Mouse (Mus musculus): ENCODE measurements at regions not wholly inside any gene's neighbourhood (a gene's known extent, or its start where the extent isn't known, plus 50 kb on each side); places are given as distances from the start of the nearest gene placed in this dataset.

GRCm38 (mm10) chrX:11840319-11841035 is 319.7 kb downstream of the Bcor start:
- Histone ChIP-seq H3K27ac (no peak overlapping the region), H3K4me3 (no peak overlapping the region)
- intact Hi-C loops (cut with DNase I), result no loop called here
- no peak for TF ChIP-seq CTCF (IDR thresholded peaks at IDR 0.05)
- no peak for DNase-seq (ENCODE audit: extremely low spot score in 1 of 2, low spot score in 2 of 2)

- Histone ChIP-seq H3K27ac (no peak overlapping the region), H3K4me3 (no peak overlapping the region)
- intact Hi-C loops (cut with DNase I), result no loop called here
- DNase-seq (ENCODE audit: extremely low spot score in 1 of 2, low spot score in 2 of 2), result no peak
- no peak for TF ChIP-seq CTCF (IDR thresholded peaks at IDR 0.05)
Measured at GRCm38 (mm10) chrX:11845566-11845965, 314.6 kb downstream of the Bcor start.

- intact Hi-C loops (cut with DNase I), result no loop called here
- no peak for TF ChIP-seq CTCF (IDR thresholded peaks at IDR 0.05)
- no peak overlapping the region for H3K4me3 ChIP-seq
- DNase-seq (ENCODE audit: extremely low spot score in 1 of 2, low spot score in 2 of 2), result no peak
- H3K27ac ChIP-seq, result no peak overlapping the region
Measured at GRCm38 (mm10) chrX:11855910-11856309, 304.2 kb downstream of the Bcor start.

- intact Hi-C loops (cut with DNase I), result no loop called here
- TF ChIP-seq CTCF (IDR thresholded peaks at IDR 0.05), result peak; percentile 36
- no peak overlapping the region for H3K4me3 ChIP-seq
- no peak for DNase-seq (ENCODE audit: extremely low spot score in 1 of 2, low spot score in 2 of 2)
- no peak overlapping the region for H3K27ac ChIP-seq
Measured at GRCm38 (mm10) chrX:11859396-11859795, 300.8 kb downstream of the Bcor start.

- Histone ChIP-seq H3K27ac (no peak overlapping the region), H3K4me3 (no peak overlapping the region)
- no peak for DNase-seq (ENCODE audit: extremely low spot score in 1 of 2, low spot score in 2 of 2)
- no peak for TF ChIP-seq CTCF (IDR thresholded peaks at IDR 0.05)
- intact Hi-C loops (cut with DNase I), result no loop called here
Measured at GRCm38 (mm10) chrX:11861119-11861708, 298.9 kb downstream of the Bcor start.

- Histone ChIP-seq H3K4me3 (no peak overlapping the region), H3K27ac (no peak overlapping the region)
- no peak for DNase-seq (ENCODE audit: extremely low spot score in 1 of 2, low spot score in 2 of 2)
- no peak for TF ChIP-seq CTCF (IDR thresholded peaks at IDR 0.05)
- intact Hi-C loops (cut with DNase I), result no loop called here
Measured at GRCm38 (mm10) chrX:11861892-11862291, 298.3 kb downstream of the Bcor start.

GRCm38 (mm10) chrX:11863106-11863505 is 297.0 kb downstream of the Bcor start:
- DNase-seq (ENCODE audit: extremely low spot score in 1 of 2, low spot score in 2 of 2), result no peak
- intact Hi-C loops (cut with DNase I), result no loop called here
- Histone ChIP-seq H3K27ac (no peak overlapping the region), H3K4me3 (no peak overlapping the region)
- TF ChIP-seq CTCF (IDR thresholded peaks at IDR 0.05), result no peak

- no peak for DNase-seq (ENCODE audit: extremely low spot score in 1 of 2, low spot score in 2 of 2)
- no peak for TF ChIP-seq CTCF (IDR thresholded peaks at IDR 0.05)
- no peak overlapping the region for H3K4me3 ChIP-seq
- intact Hi-C loops (cut with DNase I), result no loop called here
- H3K27ac ChIP-seq, result no peak overlapping the region
Measured at GRCm38 (mm10) chrX:11873913-11874312, 286.2 kb downstream of the Bcor start.

DNA sequence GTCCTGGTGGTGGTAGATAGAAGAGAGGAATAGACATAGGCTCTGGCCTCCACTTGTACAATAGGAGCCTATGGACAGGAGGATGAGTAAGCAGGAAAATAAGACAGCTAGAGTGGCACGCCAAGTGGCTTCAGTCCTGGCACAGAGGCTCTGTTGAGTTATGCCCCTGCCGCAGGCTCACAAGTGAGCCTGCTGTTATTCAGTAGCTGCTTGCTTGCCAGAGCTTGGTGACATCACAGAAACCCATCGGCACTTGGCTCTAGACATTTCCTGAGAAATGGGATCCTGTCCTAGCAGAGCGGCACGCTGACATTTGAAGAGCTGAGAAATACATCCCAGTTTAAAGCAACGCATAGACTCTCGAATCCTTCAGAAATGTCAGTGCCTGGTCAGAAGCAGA is 283.5 kb downstream of the Bcor start:
- intact Hi-C loops (cut with DNase I), result no loop called here
- H3K27ac ChIP-seq, result no peak overlapping the region
- no peak for TF ChIP-seq CTCF (IDR thresholded peaks at IDR 0.05)
- DNase-seq (ENCODE audit: extremely low spot score in 1 of 2, low spot score in 2 of 2), result no peak
- H3K4me3 ChIP-seq, result no peak overlapping the region

- intact Hi-C loops (cut with DNase I), result no loop called here
- Histone ChIP-seq H3K4me3 (no peak overlapping the region), H3K27ac (no peak overlapping the region)
- no peak for DNase-seq (ENCODE audit: extremely low spot score in 1 of 2, low spot score in 2 of 2)
- TF ChIP-seq CTCF (IDR thresholded peaks at IDR 0.05), result no peak
Measured at GRCm38 (mm10) chrX:11878028-11878427, 282.1 kb downstream of the Bcor start.

GRCm38 (mm10) chrX:11880972-11881371 is 279.2 kb downstream of the Bcor start:
- no peak overlapping the region for H3K27ac ChIP-seq
- DNase-seq (ENCODE audit: extremely low spot score in 1 of 2, low spot score in 2 of 2), result no peak
- no peak for TF ChIP-seq CTCF (IDR thresholded peaks at IDR 0.05)
- intact Hi-C loops (cut with DNase I), result no loop called here
- no peak overlapping the region for H3K4me3 ChIP-seq

GRCm38 (mm10) chrX:11883738-11884716 is 276.1 kb downstream of the Bcor start:
- intact Hi-C loops (cut with DNase I), result no loop called here
- DNase-seq (ENCODE audit: extremely low spot score in 1 of 2, low spot score in 2 of 2), result no peak
- Histone ChIP-seq H3K27ac (no peak overlapping the region), H3K4me3 (no peak overlapping the region)
- TF ChIP-seq CTCF (IDR thresholded peaks at IDR 0.05), result no peak
